Mouse (Mus musculus): Measurements from ENCODE around the gene Astn2.

DNA sequence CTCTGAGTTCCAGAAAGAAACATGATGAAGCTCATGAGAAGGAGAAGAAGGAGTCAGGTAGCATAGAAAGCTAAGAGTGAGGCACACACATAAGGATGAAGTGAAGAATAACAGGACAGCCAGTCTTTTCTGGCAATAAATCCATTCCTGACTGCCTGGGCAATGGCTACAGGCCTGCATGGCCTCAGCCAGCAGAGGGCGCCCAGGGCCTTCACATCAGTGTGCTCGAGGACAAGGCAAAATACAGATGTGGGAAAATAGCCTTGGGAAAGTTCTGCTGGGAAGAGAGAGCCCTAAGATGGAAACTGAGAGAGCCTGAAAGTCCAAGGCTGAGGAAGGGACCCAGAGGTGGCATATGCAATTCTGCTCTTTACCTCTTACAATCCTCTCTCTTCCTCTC, 749.7 kb downstream of the Astn2 start:
- no peak for TF ChIP-seq POLR2A (IDR thresholded peaks at IDR 0.05; ENCODE audit: borderline replicate concordance, low read depth, low read length)
- peak; percentile 80 for TF ChIP-seq CTCF (IDR thresholded peaks at IDR 0.05; ENCODE audit: low read depth, low read length)
